Mouse (Mus musculus) heart, adult 2 months (tissue): ENCODE measurements around the gene Ube2z.

Experiments
- CTCF ChIP-seq: fragments of 200-600 bp; IDR thresholded peaks from 2 replicates; pipeline ENCODE4 v1.8.1; 2022; ENCODE audit warnings: antibody characterized with exemption, mild to moderate bottlenecking, moderate library complexity
- EP300 ChIP-seq: fragments of 200-500 bp; IDR thresholded peaks from 2 replicates; pipeline ENCODE4 v1.6.1; 2011; ENCODE audit warnings: low read depth, low read length, control low read depth; ENCODE audit not compliant: insufficient read depth
- POLR2A ChIP-seq: fragments of 200-500 bp; IDR thresholded peaks from 2 replicates; pipeline ENCODE4 v1.6.1; 2011; ENCODE audit warnings: mild to moderate bottlenecking, low read depth, low read length, control low read depth; ENCODE audit not compliant: insufficient read depth

GRCm38 (mm10) chr11:96006852-96007515 lies 58.2 kb downstream of the Ube2z start:
- TF ChIP-seq CTCF (no peak), POLR2A (no peak), EP300 (no peak)
